8 mouse cellular contexts compared by ENCODE assay signal in the genomic region with DNA sequence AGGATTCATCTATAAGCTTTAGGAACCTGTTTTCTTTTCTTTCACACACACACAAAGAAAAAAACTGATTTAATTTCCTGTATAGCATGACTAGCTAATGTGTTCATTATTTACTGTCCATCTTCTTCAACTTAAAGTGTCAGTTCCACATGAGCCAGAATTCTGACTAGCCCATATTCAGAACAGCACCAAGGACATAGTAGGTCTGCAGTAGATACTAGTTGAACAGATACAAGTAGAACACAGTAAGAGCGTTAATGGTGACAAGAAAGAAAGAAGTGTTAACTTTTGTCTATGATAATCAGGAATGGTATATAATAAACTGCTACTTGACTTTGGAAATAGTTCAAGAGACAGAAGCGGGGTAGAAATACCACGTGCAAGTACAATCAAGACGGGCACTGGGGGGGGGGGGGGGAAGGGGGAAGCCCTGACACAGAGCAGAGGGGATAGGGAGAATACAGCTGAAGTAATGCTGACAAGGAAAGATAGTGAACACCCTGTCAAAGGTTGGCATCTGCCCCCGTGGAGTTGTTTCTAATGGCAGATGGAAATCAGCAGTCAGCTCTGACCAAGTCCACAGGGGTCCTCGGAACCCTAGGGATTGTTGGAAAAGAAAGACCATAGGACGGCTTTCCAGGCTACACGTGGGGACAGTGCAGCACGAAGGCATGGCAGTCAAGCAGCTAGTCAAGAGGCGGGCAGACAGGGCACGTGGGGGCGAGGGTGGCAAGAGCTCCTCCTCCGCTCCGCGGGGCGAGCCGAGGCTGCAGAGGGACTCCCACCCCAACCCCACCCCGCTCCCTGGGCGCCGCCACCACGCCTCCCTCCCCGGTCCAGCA. TPM values are rescaled to one million over a fixed set of nuclear protein-coding genes. Genes with fewer than 3 reads are reported as not detected.
DNase-seq lines count a peak whose midpoint lies in the region; ATAC-seq and TF ChIP-seq lines count a peak whose summit lies in the region.

No protein-coding gene starts in this region.

- peak; percentile 83 for ATAC-seq in cerebellum, adult (ENCODE audit: insufficient number of reproducible peaks, low FRiP score, low TSS enrichment)
- peak; percentile 93 for ATAC-seq in forebrain, postnatal 0 days
- peak; percentile 65 for ATAC-seq in liver, embryonic 16.5 days (ENCODE audit: low read depth)

- H3K27ac ChIP-seq in forebrain, postnatal 0 days (ENCODE audit: low read depth, low read length) = no peak overlapping the region
- no peak overlapping the region for H3K27ac ChIP-seq in liver, embryonic 16.5 days (ENCODE audit: low read length)

- H3K27me3 ChIP-seq in C2C12 (ENCODE audit: control insufficient read depth, insufficient read depth, insufficient read length) = no peaks in the 10 kb centered on the region
- H3K27me3 ChIP-seq in forebrain, postnatal 0 days (ENCODE audit: insufficient read depth, low read length) = no peaks in the 10 kb centered on the region
- H3K27me3 ChIP-seq in liver, embryonic 16.5 days (ENCODE audit: control insufficient read depth, insufficient read depth, low read depth, low read length) = no peaks in the 10 kb centered on the region

- peak overlapping the region; percentile 59 for H3K4me2 ChIP-seq in forebrain, postnatal 0 days (ENCODE audit: low read depth)
- peak overlapping the region; percentile 85 for H3K4me2 ChIP-seq in liver, embryonic 16.5 days (ENCODE audit: low read depth, low read length)

- H3ac ChIP-seq in C2C12 (ENCODE audit: control insufficient read depth, insufficient read length, low read depth) = peak overlapping the region; percentile 15

- peak overlapping the region; percentile 62 for H3K9ac ChIP-seq in forebrain, postnatal 0 days
- peak overlapping the region; percentile 51 for H3K9ac ChIP-seq in liver, embryonic 16.5 days (ENCODE audit: low read depth, low read length)

- no peaks in the 10 kb centered on the region for H3K4me1 ChIP-seq in forebrain, postnatal 0 days (ENCODE audit: insufficient read depth)
- H3K4me1 ChIP-seq in liver, embryonic 16.5 days (ENCODE audit: control insufficient read depth, low read depth, low read length) = peaks cover 9% of the 10 kb centered on the region

- no peaks in the 10 kb centered on the region for H3K79me2 ChIP-seq in C2C12 (ENCODE audit: control insufficient read depth, insufficient read depth)

- H3K9me3 ChIP-seq in forebrain, postnatal 0 days (ENCODE audit: low read length) = no peaks in the 10 kb centered on the region
- H3K9me3 ChIP-seq in liver, embryonic 16.5 days (replicated peaks; ENCODE audit: control insufficient read depth, low read length) = no peaks in the 10 kb centered on the region

- 9% methylated on average over 21 of the region's 22 CpGs for WGBS in forebrain, postnatal 0 days
- WGBS in liver, embryonic 16.5 days (ENCODE audit: insufficient replicate concordance) = 3% methylated on average over 21 of the region's 22 CpGs

- peaks cover 10% of the 10 kb centered on the region for H3K36me3 ChIP-seq in C2C12 (ENCODE audit: control insufficient read depth, insufficient read depth)
- no peaks in the 10 kb centered on the region for H3K36me3 ChIP-seq in forebrain, postnatal 0 days (ENCODE audit: insufficient read depth)
- no peaks in the 10 kb centered on the region for H3K36me3 ChIP-seq in liver, embryonic 16.5 days (ENCODE audit: control insufficient read depth, insufficient read depth)

- no peak for DNase-seq in cerebellum, adult 18-20 months
- no peak for DNase-seq in forebrain, postnatal 0 days
- DNase-seq in layer of hippocampus, adult 11-12 months (ENCODE audit: low spot score) = no peak
- no peak for DNase-seq in right cerebral cortex, postnatal 14 days
- no peak for DNase-seq in left cerebral cortex, adult 18-20 months (ENCODE audit: low spot score in 2 of 2)

- peaks cover 2% of the 10 kb centered on the region for H3K79me3 ChIP-seq in C2C12 (ENCODE audit: low read depth)

- peak overlapping the region; percentile 63 for H3K4me3 ChIP-seq in C2C12 (ENCODE audit: insufficient read depth, poor library complexity, severe bottlenecking)
- H3K4me3 ChIP-seq in forebrain, postnatal 0 days (ENCODE audit: low read depth, low read length) = peak overlapping the region; percentile 83
- H3K4me3 ChIP-seq in liver, embryonic 16.5 days (ENCODE audit: low read depth, low read length) = peak overlapping the region; percentile 84

- TF ChIP-seq CTCF in C2C12 (IDR thresholded peaks at IDR 0.05; ENCODE audit: control insufficient read depth, insufficient read depth, insufficient read length) = no peak
- TF ChIP-seq CTCF in forebrain, postnatal 0 days (IDR thresholded peaks at IDR 0.05; ENCODE audit: low read depth) = no peak

TF ChIP-seq in C2C12, 6 proteins besides CTCF, POLR2A, EP300 and RAD21:
- TF ChIP-seq CEBPB (IDR thresholded peaks at IDR 0.05; ENCODE audit: low read depth) = no peak
- TF ChIP-seq MAX (IDR thresholded peaks at IDR 0.05) = peak; percentile 100
- TF ChIP-seq USF1 (IDR thresholded peaks at IDR 0.05; ENCODE audit: low read depth) = peak; percentile 80
- no peak for TF ChIP-seq MYOD1 (IDR thresholded peaks at IDR 0.05; ENCODE audit: control insufficient read depth, insufficient read length, low read depth)

RNA-seq across cellular contexts. Expression of a gene that starts 0.6 kb away (rescaled TPM):
- 7.2 TPM for polyA plus RNA-seq in C2C12 (2012; fragmentation: generic; extraction: Trizol)
- total RNA-seq in forebrain, postnatal 0 days (2014; rRNA removed) = 5.6 and 6.3 TPM in 2 replicates
- 4.9 and 5.0 TPM in 2 replicates for polyA plus RNA-seq in forebrain, postnatal 0 days (2015; fragmentation: Nextera tagmentation; extraction: Ambion mirVana)
- 2.0 and 2.1 TPM in 2 replicates for polyA plus RNA-seq in liver, embryonic 16.5 days (2015; fragmentation: Nextera tagmentation; extraction: Ambion mirVana)
- 1 to 10 TPM; 2.4 to 3.0 TPM for total RNA-seq in left cerebral cortex, adult 18-20 months (2021)

RNA-seq across cellular contexts. Expression of a gene that starts 0.7 kb away (rescaled TPM):
- 5.1 TPM for polyA plus RNA-seq in C2C12 (2012; fragmentation: generic; extraction: Trizol)
- 0.92 and 2.3 TPM in 2 replicates for total RNA-seq in forebrain, postnatal 0 days (2014; rRNA removed)
- 0.93 and 1.7 TPM in 2 replicates for polyA plus RNA-seq in forebrain, postnatal 0 days (2015; fragmentation: Nextera tagmentation; extraction: Ambion mirVana)
- 4.5 TPM in 2 replicates for polyA plus RNA-seq in liver, embryonic 16.5 days (2015; fragmentation: Nextera tagmentation; extraction: Ambion mirVana)
- total RNA-seq in left cerebral cortex, adult 18-20 months (2021) = 1 to 10 TPM; 1.3 to 1.4 TPM

RNA-seq across cellular contexts. Expression of a gene that starts 46.9 kb away (rescaled TPM):
- 47.5 TPM for polyA plus RNA-seq in C2C12 (2012; fragmentation: generic; extraction: Trizol)
- total RNA-seq in forebrain, postnatal 0 days (2014; rRNA removed) = 47.9 and 50.0 TPM in 2 replicates
- polyA plus RNA-seq in forebrain, postnatal 0 days (2015; fragmentation: Nextera tagmentation; extraction: Ambion mirVana) = 64.4 and 74.9 TPM in 2 replicates
- polyA plus RNA-seq in liver, embryonic 16.5 days (2015; fragmentation: Nextera tagmentation; extraction: Ambion mirVana) = 25.2 and 26.5 TPM in 2 replicates
- total RNA-seq in left cerebral cortex, adult 18-20 months (2021) = 10 to 100 TPM; 40.5 to 41.0 TPM
